In genomic region chr19:45837050-45837994, GRCm38 (mm10) we compare ENCODE assay signal across 17 mouse cellular contexts. TPM values are rescaled to one million over a fixed set of nuclear protein-coding genes. Genes with fewer than 3 reads are reported as not detected.
DNase-seq lines count a peak whose midpoint lies in the region; ATAC-seq and TF ChIP-seq lines count a peak whose summit lies in the region.
"Had no signal": no experiment of that assay in that cellular context is flagged by ENCODE, and none has a peak within 500 bp of the region (broad histone marks: within the 10 kb centered on the region; RNA-seq: fewer than 3 reads in every experiment).

No protein-coding gene starts in this region.

- H3K36me3 ChIP-seq in limb, embryonic 14.5 days (ENCODE audit: control insufficient read depth, insufficient read depth, low read length) = no peaks in the 10 kb centered on the region
- H3K36me3 ChIP-seq: liver, embryonic 15.5 days had no signal

- H3K4me1 ChIP-seq in limb, embryonic 14.5 days (ENCODE audit: control insufficient read depth, insufficient read depth, low read length) = no peaks in the 10 kb centered on the region
- H3K4me1 ChIP-seq: liver, embryonic 15.5 days had no signal

- no peaks in the 10 kb centered on the region for H3K27me3 ChIP-seq in limb, embryonic 14.5 days (ENCODE audit: control insufficient read depth, insufficient read depth, low read length)
- H3K27me3 ChIP-seq: liver, embryonic 15.5 days had no signal

- H3K4me3 ChIP-seq in layer of hippocampus, adult 2 months = no peak overlapping the region
- no peak overlapping the region for H3K4me3 ChIP-seq in limb, embryonic 14.5 days (replicated peaks; ENCODE audit: low read length)
- H3K4me3 ChIP-seq: liver, embryonic 15.5 days had no signal

- no peak for TF ChIP-seq POLR2A in limb, embryonic 14.5 days (IDR thresholded peaks at IDR 0.05; ENCODE audit: borderline replicate concordance, extremely low read depth, insufficient read depth, insufficient read length)

- no peak for TF ChIP-seq CTCF in layer of hippocampus, adult 2 months (conservative IDR thresholded peaks at IDR 0.05)

- 68% methylated on average over 12 of the region's 12 CpGs for WGBS in limb, embryonic 14.5 days

- no peak overlapping the region for H3K4me2 ChIP-seq in limb, embryonic 14.5 days (replicated peaks; ENCODE audit: low read depth, low read length, severe bottlenecking)
- H3K4me2 ChIP-seq: liver, embryonic 15.5 days had no signal

- no peak overlapping the region for H3K9ac ChIP-seq in limb, embryonic 14.5 days (ENCODE audit: low read depth, low read length, severe bottlenecking)
- H3K9ac ChIP-seq: liver, embryonic 15.5 days had no signal

- peak; percentile 4 for DNase-seq in gastrocnemius, adult 18-20 months (ENCODE audit: low spot score)
- no peak for DNase-seq in gastrocnemius, postnatal 10 days
- DNase-seq in layer of hippocampus, adult 2 months (ENCODE audit: low spot score in 2 of 2) = peak; percentile 29 to 39
- no peak for DNase-seq in layer of hippocampus, adult 9-10 months (ENCODE audit: low spot score)
- DNase-seq in T-cell, adult 2 months (ENCODE audit: low spot score) = peak; percentile 48
- DNase-seq in limb, embryonic 14.5 days (ENCODE audit: low spot score) = peak; percentile 28
- DNase-seq in thymus, adult 18-20 months = no peak
- DNase-seq in ovary, postnatal 14 days (ENCODE audit: low spot score) = no peak
- DNase-seq: cerebellum, adult 2 months; gastrocnemius, postnatal 14 days; kidney, postnatal 4 days; spleen, adult 18-20 months; thymus, postnatal 14 days had no signal

- no peaks in the 10 kb centered on the region for H3K9me3 ChIP-seq in limb, embryonic 14.5 days (ENCODE audit: control insufficient read depth, low read length)
- H3K9me3 ChIP-seq: G1E; liver, embryonic 15.5 days had no signal

- no peak for ATAC-seq in limb, embryonic 14.5 days (ENCODE audit: low FRiP score, low read depth)
- ATAC-seq: intestine, embryonic 16.5 days had no signal

- H3K27ac ChIP-seq in layer of hippocampus, adult 2 months = peak overlapping the region; percentile 82
- peak overlapping the region; percentile 33; the same call in 1 of the 2 replicates for H3K27ac ChIP-seq in limb, embryonic 14.5 days (replicated peaks; ENCODE audit: low read depth, low read length)
- H3K27ac ChIP-seq: liver, embryonic 15.5 days had no signal

RNA-seq across cellular contexts. Expression of gene Kcnip2, which starts 21.5 kb away (rescaled TPM):
- total RNA-seq in gastrocnemius, adult 18-20 months (2021) = under 1 TPM; 0.21 to 0.62 TPM
- under 1 TPM; 0.40 to 0.79 TPM for total RNA-seq in gastrocnemius, postnatal 10 days (2021)
- 100 to 1,000 TPM; 212 to 222 TPM for total RNA-seq in layer of hippocampus, adult 2 months (2021)
- polyA plus RNA-seq in limb, embryonic 14.5 days (2012; rRNA removed) = 1.3 and 1.5 TPM in 2 replicates
- polyA plus RNA-seq in limb, embryonic 14.5 days (2014; fragmentation: Nextera tagmentation; extraction: Ambion mirVana) = 0.55 and 0.92 TPM in 2 replicates
- total RNA-seq: monocyte, adult 5-6 weeks had no signal
- polyA plus RNA-seq: G1E had no signal

RNA-seq across cellular contexts. Expression of gene Mgea5, which starts 53.7 kb away (rescaled TPM):
- total RNA-seq in gastrocnemius, adult 18-20 months (2021) = 10 to 100 TPM; 32.1 to 39.9 TPM
- total RNA-seq in gastrocnemius, postnatal 10 days (2021) = 10 to 100 TPM; 36.0 to 44.4 TPM
- total RNA-seq in layer of hippocampus, adult 2 months (2021) = 100 to 1,000 TPM; 166 to 170 TPM
- 79.8 and 85.3 TPM in 2 replicates for polyA plus RNA-seq in limb, embryonic 14.5 days (2012; rRNA removed)
- polyA plus RNA-seq in limb, embryonic 14.5 days (2014; fragmentation: Nextera tagmentation; extraction: Ambion mirVana) = 59.0 and 66.9 TPM in 2 replicates

Comparison
In these comparisons a context has a peak if more than half of its experiments do, and no peak if none do; other contexts are left out.
1. DNase-seq: peak in gastrocnemius, adult 18-20 months (single experiment), layer of hippocampus, adult 2 months (2 of 2), T-cell, adult 2 months (single experiment) and limb, embryonic 14.5 days (single experiment); none in gastrocnemius, postnatal 10 days (single experiment), layer of hippocampus, adult 9-10 months (single experiment), thymus, adult 18-20 months (0 of 2) and ovary, postnatal 14 days (single experiment).
2. RNA of gene Kcnip2, which starts 21.5 kb away (total RNA-seq): 212 to 222 TPM in layer of hippocampus, adult 2 months; 0.40 to 0.79 TPM in gastrocnemius, postnatal 10 days and 0.21 to 0.62 TPM in gastrocnemius, adult 18-20 months; every median in the first group is over 100 times any median in the second.